Mouse (Mus musculus): ENCODE data around the gene A4gnt. TPM values are rescaled to one million over a fixed set of nuclear protein-coding genes. Genes with fewer than 3 reads are reported as not detected.

A4gnt gene
- polyA plus RNA-seq, 1 experiment from 2014 or later: not detected

DNA sequence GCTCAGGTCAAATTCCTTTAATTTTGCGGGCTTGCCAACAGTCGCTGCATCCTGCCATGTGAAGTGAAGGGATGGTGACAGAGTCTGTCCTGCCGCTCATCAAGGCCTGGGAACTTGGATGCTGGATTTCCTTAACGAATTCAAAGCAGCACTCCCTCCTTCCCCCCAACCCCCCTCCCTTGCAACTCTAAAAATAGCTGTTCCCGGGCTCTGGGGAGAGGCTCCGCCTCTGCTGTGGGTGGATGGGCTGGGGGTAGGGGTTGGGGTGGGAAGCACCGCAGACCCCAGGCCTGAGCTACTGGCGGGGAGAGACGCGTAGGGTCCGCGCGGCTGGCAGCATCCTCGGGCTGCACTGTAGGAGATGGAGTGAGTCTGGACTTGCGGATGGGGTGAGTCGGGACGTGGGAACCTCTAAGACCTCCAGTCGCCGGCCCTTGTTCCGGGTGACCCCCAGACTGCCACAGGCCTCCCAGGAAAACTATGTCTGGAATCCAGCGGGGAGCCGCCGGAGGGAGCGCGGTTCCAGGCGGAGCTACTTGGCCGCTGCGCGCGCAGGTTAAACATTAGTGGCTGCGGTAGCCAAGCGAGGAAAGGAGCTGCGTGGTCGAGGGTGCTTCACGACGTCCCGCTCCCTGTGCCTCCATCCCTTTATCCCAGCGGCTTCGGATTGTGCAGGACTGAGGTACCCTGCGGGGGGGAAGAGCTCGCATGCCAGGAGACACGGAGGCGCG, 17.1 kb downstream of the A4gnt start, which contains the start of gene Dzip1l:
Gene Dzip1l, plus strand, starts transcription at position 216 of the 731 bp plus-strand sequence.
- H3K4me1 ChIP-seq (replicated peaks; ENCODE audit: control insufficient read depth, insufficient read depth, low read length): peaks cover 7% of the 10 kb centered on the region; the same call in 1 of the 2 replicates
- H3K27ac ChIP-seq (ENCODE audit: low read depth, low read length): peak within 1 kb of the TSS; percentile 68
- H3K4me3 ChIP-seq (ENCODE audit: low read depth, low read length): peak within 1 kb of the TSS; percentile 61
- peak; percentile 91 for ATAC-seq (ENCODE audit: low FRiP score)
- peak within 1 kb of the TSS; percentile 77 for H3K4me2 ChIP-seq (replicated peaks; ENCODE audit: low read depth, low read length)
- peak; percentile 88 for DNase-seq (ENCODE audit: low spot score)
- peak within 1 kb of the TSS; percentile 72 for H3K9ac ChIP-seq (ENCODE audit: low read depth, low read length)
- H3K36me3 ChIP-seq (ENCODE audit: control insufficient read depth, insufficient read depth, low read length): no peaks in the 10 kb centered on the region
- H3K9me3 ChIP-seq (ENCODE audit: control insufficient read depth, low read length): no peaks in the 10 kb centered on the region
- 0% methylated on average over 44 of the region's 44 CpGs for WGBS
- H3K27me3 ChIP-seq (ENCODE audit: control insufficient read depth, insufficient read depth, low read length): no peaks in the 10 kb centered on the region

DNA sequence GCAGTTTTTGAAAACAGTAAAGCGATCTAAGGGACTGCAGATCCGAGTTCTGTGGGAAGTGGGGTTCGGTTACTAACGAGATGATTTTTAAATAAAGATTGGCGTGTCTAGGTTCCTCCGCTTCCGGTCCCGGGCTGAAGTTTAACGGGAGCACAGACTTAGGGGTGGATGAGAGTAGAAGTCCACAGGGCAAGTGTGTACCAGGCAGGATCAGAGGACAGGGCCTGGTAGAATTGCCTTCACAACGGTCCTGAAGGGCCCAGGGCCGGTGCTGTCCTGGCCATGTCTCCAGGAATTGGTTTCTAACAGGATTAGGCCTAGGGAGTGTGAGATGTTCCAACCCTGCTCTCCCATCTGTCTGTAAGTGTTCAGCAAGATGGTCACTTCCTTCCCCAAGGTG, 17.8 kb downstream of the A4gnt start:
- H3K4me3 ChIP-seq (ENCODE audit: low read depth, low read length): peak overlapping the region; percentile 61
- H3K27me3 ChIP-seq (ENCODE audit: control insufficient read depth, insufficient read depth, low read length): no peaks in the 10 kb centered on the region
- peaks cover 7% of the 10 kb centered on the region; the same call in 1 of the 2 replicates for H3K4me1 ChIP-seq (replicated peaks; ENCODE audit: control insufficient read depth, insufficient read depth, low read length)
- 1% methylated on average over 11 of the region's 11 CpGs for WGBS
- ATAC-seq (ENCODE audit: low FRiP score) (peak; percentile 12; the same call in 1 of the 2 replicates), DNase-seq (ENCODE audit: low spot score) (no peak)
- H3K9me3 ChIP-seq (ENCODE audit: control insufficient read depth, low read length): no peaks in the 10 kb centered on the region
- no peaks in the 10 kb centered on the region; the same call in 1 of the 2 replicates for H3K36me3 ChIP-seq (ENCODE audit: control insufficient read depth, insufficient read depth, low read length)
- peak overlapping the region; percentile 72 for H3K9ac ChIP-seq (ENCODE audit: low read depth, low read length)
- H3K27ac ChIP-seq (ENCODE audit: low read depth, low read length): peak overlapping the region; percentile 68
- H3K4me2 ChIP-seq (replicated peaks; ENCODE audit: low read depth, low read length): peak overlapping the region; percentile 77

DNA sequence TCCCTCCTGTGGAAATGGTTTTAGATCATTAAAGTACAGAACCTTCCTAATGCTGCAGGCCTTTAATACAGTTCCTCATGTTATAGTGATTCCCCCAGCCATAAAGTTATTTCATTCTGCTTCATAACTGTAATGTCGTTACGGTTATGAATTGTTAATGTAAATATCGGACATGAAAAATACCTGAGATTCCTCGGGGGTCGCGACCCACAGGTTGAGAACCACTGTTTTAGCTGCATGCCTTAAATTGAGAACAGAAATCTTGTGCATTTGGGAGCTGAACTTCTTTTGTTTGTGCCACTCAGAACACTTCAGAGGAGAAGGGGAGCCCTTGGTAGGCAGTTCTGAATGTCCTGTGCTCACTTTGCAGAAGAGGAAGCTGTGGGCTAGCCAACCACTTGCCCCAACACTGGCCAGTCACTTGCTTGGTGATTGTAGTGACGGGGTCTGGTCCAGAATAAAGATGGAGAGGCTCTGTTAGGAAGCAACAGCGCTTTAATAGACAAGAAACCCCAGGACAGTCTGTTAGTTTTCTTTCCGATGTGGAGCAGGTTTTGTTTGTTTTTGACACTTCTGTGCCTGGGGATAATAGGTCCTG, 18.3 kb downstream of the A4gnt start:
- no peak overlapping the region for H3K27ac ChIP-seq (ENCODE audit: low read depth, low read length)
- peaks cover 7% of the 10 kb centered on the region; the same call in 1 of the 2 replicates for H3K4me1 ChIP-seq (replicated peaks; ENCODE audit: control insufficient read depth, insufficient read depth, low read length)
- H3K27me3 ChIP-seq (ENCODE audit: control insufficient read depth, insufficient read depth, low read length): no peaks in the 10 kb centered on the region
- peak overlapping the region; percentile 72 for H3K9ac ChIP-seq (ENCODE audit: low read depth, low read length)
- 46% methylated on average over 9 of the region's 9 CpGs for WGBS
- H3K9me3 ChIP-seq (ENCODE audit: control insufficient read depth, low read length): no peaks in the 10 kb centered on the region
- peak; percentile 24 for DNase-seq (ENCODE audit: low spot score)
- no peak for ATAC-seq (ENCODE audit: low FRiP score)
- peak overlapping the region; percentile 77 for H3K4me2 ChIP-seq (replicated peaks; ENCODE audit: low read depth, low read length)
- H3K4me3 ChIP-seq (ENCODE audit: low read depth, low read length): peak overlapping the region; percentile 61
- no peaks in the 10 kb centered on the region; the same call in 1 of the 2 replicates for H3K36me3 ChIP-seq (ENCODE audit: control insufficient read depth, insufficient read depth, low read length)

DNA sequence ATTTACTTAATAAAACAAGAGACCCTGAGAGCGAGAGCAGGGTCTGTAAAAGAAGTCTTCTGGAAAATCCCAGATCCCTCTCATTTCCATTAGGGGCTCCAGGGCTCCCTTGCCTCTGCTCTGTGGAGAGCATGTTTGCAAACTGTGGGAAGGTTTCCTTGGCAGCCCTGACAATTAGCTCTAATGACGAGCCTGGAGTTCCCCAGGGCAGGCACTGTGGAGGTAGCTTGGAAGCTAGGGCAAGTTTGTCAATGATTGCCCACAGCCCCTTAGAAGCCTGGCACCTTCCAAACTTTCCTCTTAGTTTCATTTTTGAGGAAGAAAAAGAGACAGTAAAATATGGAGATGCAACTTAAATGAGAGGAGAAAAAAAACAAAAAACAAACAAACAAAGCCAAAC, 19.5 kb downstream of the A4gnt start:
- WGBS: 28% methylated on average over 2 of the region's 2 CpGs
- H3K4me3 ChIP-seq (ENCODE audit: low read depth, low read length): no peak overlapping the region
- no peak overlapping the region for H3K9ac ChIP-seq (ENCODE audit: low read depth, low read length)
- H3K27ac ChIP-seq (ENCODE audit: low read depth, low read length): peak overlapping the region; percentile 62; the same call in 1 of the 2 replicates
- no peaks in the 10 kb centered on the region for H3K27me3 ChIP-seq (ENCODE audit: control insufficient read depth, insufficient read depth, low read length)
- peaks cover 7% of the 10 kb centered on the region; the same call in 1 of the 2 replicates for H3K4me1 ChIP-seq (replicated peaks; ENCODE audit: control insufficient read depth, insufficient read depth, low read length)
- no peaks in the 10 kb centered on the region for H3K9me3 ChIP-seq (ENCODE audit: control insufficient read depth, low read length)
- ATAC-seq (ENCODE audit: low FRiP score) (no peak), DNase-seq (ENCODE audit: low spot score) (peak; percentile 41)
- no peaks in the 10 kb centered on the region; the same call in 1 of the 2 replicates for H3K36me3 ChIP-seq (ENCODE audit: control insufficient read depth, insufficient read depth, low read length)
- H3K4me2 ChIP-seq (replicated peaks; ENCODE audit: low read depth, low read length): peak overlapping the region; percentile 21; the same call in 1 of the 2 replicates

DNA sequence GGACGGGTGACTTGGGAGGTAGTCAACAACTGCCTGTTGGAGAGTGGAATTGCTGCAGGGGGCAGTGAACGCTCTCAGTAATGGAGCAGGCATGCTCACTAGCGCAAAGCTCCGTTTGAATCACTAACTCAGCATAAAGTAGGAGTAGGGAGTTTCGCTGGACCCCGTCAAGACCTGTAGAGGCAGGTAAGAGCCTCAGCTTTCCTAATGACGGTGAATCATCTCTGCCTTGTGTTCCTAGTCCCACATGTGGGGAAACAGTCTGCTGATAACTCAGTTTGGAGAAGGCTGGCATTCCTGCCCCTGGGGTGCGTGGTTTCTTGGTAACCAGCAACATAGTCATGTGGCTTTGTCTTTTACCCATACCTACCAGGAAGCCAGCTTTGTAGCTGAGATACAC, 20.0 kb downstream of the A4gnt start:
- no peaks in the 10 kb centered on the region for H3K9me3 ChIP-seq (ENCODE audit: control insufficient read depth, low read length)
- H3K9ac ChIP-seq (ENCODE audit: low read depth, low read length): no peak overlapping the region
- 0 out of 2 replicates have a peak overlapping the region, but pooled peaks have one; percentile 6 for H3K4me3 ChIP-seq (ENCODE audit: low read depth, low read length)
- DNase-seq (ENCODE audit: low spot score): peak; percentile 50
- no peaks in the 10 kb centered on the region for H3K27me3 ChIP-seq (ENCODE audit: control insufficient read depth, insufficient read depth, low read length)
- no peak for ATAC-seq (ENCODE audit: low FRiP score)
- peak overlapping the region; percentile 62 for H3K27ac ChIP-seq (ENCODE audit: low read depth, low read length)
- H3K4me1 ChIP-seq (replicated peaks; ENCODE audit: control insufficient read depth, insufficient read depth, low read length): peaks cover 7% of the 10 kb centered on the region; the same call in 1 of the 2 replicates
- H3K4me2 ChIP-seq (replicated peaks; ENCODE audit: low read depth, low read length): peak overlapping the region; percentile 21
- WGBS: 41% methylated on average over 8 of the region's 8 CpGs
- no peaks in the 10 kb centered on the region; the same call in 1 of the 2 replicates for H3K36me3 ChIP-seq (ENCODE audit: control insufficient read depth, insufficient read depth, low read length)

DNA sequence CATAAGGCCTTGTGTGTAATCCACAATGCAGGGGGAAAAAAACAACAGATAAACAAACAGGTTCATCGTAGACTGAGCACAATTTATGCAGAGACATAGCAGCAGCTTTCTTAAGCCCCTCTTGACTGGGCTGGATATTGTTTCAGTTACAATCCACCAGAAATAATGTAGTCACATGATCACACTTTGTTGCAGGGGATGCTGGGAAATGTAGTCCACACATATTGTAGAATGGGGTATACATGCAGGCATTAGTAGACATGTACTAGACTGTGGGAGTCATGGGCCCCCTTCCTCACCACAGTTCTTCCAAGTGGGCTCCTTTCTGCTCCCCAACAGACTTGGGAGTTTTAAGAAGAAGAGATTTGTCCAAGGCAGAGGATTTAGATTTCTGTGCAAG, 24.5 kb downstream of the A4gnt start:
- no peaks in the 10 kb centered on the region for H3K9me3 ChIP-seq (ENCODE audit: control insufficient read depth, low read length)
- H3K4me2 ChIP-seq (replicated peaks; ENCODE audit: low read depth, low read length): no peak overlapping the region
- peaks cover 4% of the 10 kb centered on the region; the same call in 1 of the 2 replicates for H3K36me3 ChIP-seq (ENCODE audit: control insufficient read depth, insufficient read depth, low read length)
- H3K4me3 ChIP-seq (ENCODE audit: low read depth, low read length): no peak overlapping the region
- WGBS: 97% methylated on average over 1 of the region's 1 CpGs
- no peaks in the 10 kb centered on the region for H3K27me3 ChIP-seq (ENCODE audit: control insufficient read depth, insufficient read depth, low read length)
- 0 out of 2 replicates have a peak, but pooled peaks cover 2% of the 10 kb centered on the region for H3K4me1 ChIP-seq (replicated peaks; ENCODE audit: control insufficient read depth, insufficient read depth, low read length)
- H3K27ac ChIP-seq (ENCODE audit: low read depth, low read length): no peak overlapping the region
- ATAC-seq (ENCODE audit: low FRiP score) (peak; percentile 43; the same call in 1 of the 2 replicates), DNase-seq (ENCODE audit: low spot score) (peak; percentile 12)
- H3K9ac ChIP-seq (ENCODE audit: low read depth, low read length): no peak overlapping the region

DNA sequence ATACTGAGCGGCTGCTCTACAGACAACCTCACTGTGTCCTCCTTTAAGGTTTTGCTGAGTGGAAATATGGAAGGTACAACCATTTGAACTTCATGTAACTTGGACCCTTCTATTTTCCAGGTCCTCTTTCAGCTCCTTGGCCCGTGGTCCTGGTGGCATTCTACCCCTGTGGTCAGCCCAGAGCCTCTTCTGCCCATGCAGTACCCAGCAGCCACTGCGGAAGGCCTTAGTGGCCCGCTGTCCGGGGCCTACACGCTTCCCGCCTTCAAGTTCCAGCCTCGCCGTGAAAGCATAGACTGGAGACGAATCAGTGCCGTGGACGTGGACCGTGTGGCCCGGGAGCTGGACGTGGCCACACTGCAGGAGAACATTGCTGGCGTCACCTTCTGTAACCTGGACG, 24.9 kb downstream of the A4gnt start:
- 96% methylated on average over 17 of the region's 17 CpGs for WGBS
- Histone ChIP-seq H3K4me3 (ENCODE audit: low read depth, low read length) (no peak overlapping the region), H3K36me3 (ENCODE audit: control insufficient read depth, insufficient read depth, low read length) (peaks cover 4% of the 10 kb centered on the region; the same call in 1 of the 2 replicates), H3K27ac (ENCODE audit: low read depth, low read length) (no peak overlapping the region), H3K27me3 (ENCODE audit: control insufficient read depth, insufficient read depth, low read length) (no peaks in the 10 kb centered on the region), H3K9me3 (ENCODE audit: control insufficient read depth, low read length) (no peaks in the 10 kb centered on the region), H3K4me2 (replicated peaks; ENCODE audit: low read depth, low read length) (no peak overlapping the region), H3K9ac (ENCODE audit: low read depth, low read length) (no peak overlapping the region), H3K4me1 (replicated peaks; ENCODE audit: control insufficient read depth, insufficient read depth, low read length) (0 out of 2 replicates have a peak, but pooled peaks cover 1% of the 10 kb centered on the region)
- DNase-seq (ENCODE audit: low spot score) (no peak), ATAC-seq (ENCODE audit: low FRiP score) (no peak)

DNA sequence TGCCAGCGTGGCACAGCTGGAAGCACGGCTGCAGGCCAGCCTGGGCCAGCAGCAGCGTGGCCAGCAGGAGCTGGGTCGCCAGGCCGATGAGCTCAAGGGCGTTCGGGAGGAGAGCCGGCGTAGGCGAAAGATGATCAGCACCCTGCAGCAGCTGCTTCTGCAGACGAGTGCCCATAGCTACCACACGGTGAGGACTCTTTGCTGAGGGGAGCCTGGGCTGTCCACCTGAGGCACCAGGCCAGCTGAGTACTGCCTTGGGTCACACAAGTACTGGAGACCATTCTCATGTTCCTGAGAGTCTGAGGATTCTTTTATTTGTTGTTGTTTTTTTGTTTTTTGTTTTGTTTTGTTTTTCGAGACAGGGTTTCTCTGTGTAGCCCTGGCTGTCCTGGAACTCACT, 25.4 kb downstream of the A4gnt start:
- Histone ChIP-seq H3K27ac (ENCODE audit: low read depth, low read length) (no peak overlapping the region), H3K4me3 (ENCODE audit: low read depth, low read length) (no peak overlapping the region), H3K27me3 (ENCODE audit: control insufficient read depth, insufficient read depth, low read length) (no peaks in the 10 kb centered on the region), H3K9me3 (ENCODE audit: control insufficient read depth, low read length) (no peaks in the 10 kb centered on the region), H3K36me3 (ENCODE audit: control insufficient read depth, insufficient read depth, low read length) (peaks cover 4% of the 10 kb centered on the region; the same call in 1 of the 2 replicates), H3K4me1 (replicated peaks; ENCODE audit: control insufficient read depth, insufficient read depth, low read length) (no peaks in the 10 kb centered on the region), H3K9ac (ENCODE audit: low read depth, low read length) (no peak overlapping the region), H3K4me2 (replicated peaks; ENCODE audit: low read depth, low read length) (no peak overlapping the region)
- 96% methylated on average over 13 of the region's 13 CpGs for WGBS
- no peak for DNase-seq (ENCODE audit: low spot score)
- ATAC-seq (ENCODE audit: low FRiP score): no peak

Measured in hindbrain, embryonic 11.5 days (tissue).